Mouse (Mus musculus) MEL (cell line): ENCODE measurements at regions not wholly inside any gene's neighbourhood (a gene's known extent, or its start where the extent isn't known, plus 50 kb on each side); places are given as distances from the start of the nearest gene placed in this dataset.

Experiments
- DNase-seq: peaks from one replicate; pipeline ENCODE4 v3.0.0; 2011; ENCODE audit warnings: low read depth, low spot score
- H3K27ac ChIP-seq: 2 replicates; pipeline ENCODE4 v1.5.1; 2012; ENCODE audit warnings: low read depth, mild to moderate bottlenecking, control low read depth, low read length, moderate library complexity; ENCODE audit not compliant: control insufficient read depth
- H3K27me3 ChIP-seq, 2 experiments: fragments of 150-350 bp in 1 of 2; sonication (generic) in 1 of 2; 2 replicates each; pipeline ENCODE4 v1.6.1; 2012; ENCODE audit warnings: low read length in 2 of 2, mild to moderate bottlenecking in 2 of 2, improper control_type of control experiment in 1 of 2, moderate library complexity in 1 of 2; ENCODE audit not compliant: insufficient read depth in 2 of 2, control insufficient read depth in 1 of 2
- H3K36me3 ChIP-seq, 2 experiments: 2 replicates each; pipeline ENCODE4 v1.6.1; 2012 to 2014; ENCODE audit warnings: low read length in 2 of 2, improper control_type of control experiment in 1 of 2, inconsistent platforms in 1 of 2, mild to moderate bottlenecking in 1 of 2; ENCODE audit not compliant: insufficient read depth in 2 of 2, control insufficient read depth in 1 of 2
- H3K4me1 ChIP-seq, 2 experiments: fragments of 150-350 bp in 1 of 2; sonication (generic) in 1 of 2; 2 replicates each; pipeline ENCODE4 v1.6.1; 2012; ENCODE audit warnings: low read length in 2 of 2, improper control_type of control experiment in 1 of 2, mild to moderate bottlenecking in 1 of 2; ENCODE audit not compliant: insufficient read depth in 2 of 2, control insufficient read depth in 1 of 2
- H3K4me3 ChIP-seq, 2 experiments: fragments of 150-350 bp in 1 of 2; sonication (generic) in 1 of 2; 2 replicates each; pipeline ENCODE4 v1.5.1; 2012; ENCODE audit warnings: low read depth in 2 of 2, low read length in 2 of 2, mild to moderate bottlenecking in 2 of 2, moderate library complexity in 2 of 2, control low read depth in 1 of 2, improper control_type of control experiment in 1 of 2; ENCODE audit not compliant: control insufficient read depth in 1 of 2, insufficient read depth in 1 of 2
- H3K79me2 ChIP-seq: 2 replicates; pipeline ENCODE4 v1.6.1; 2012; ENCODE audit warnings: mild to moderate bottlenecking, low read length, moderate library complexity; ENCODE audit not compliant: control insufficient read depth, poor library complexity, insufficient read depth
- H3K9ac ChIP-seq: 2 replicates; pipeline ENCODE4 v1.6.1; 2012; ENCODE audit warnings: low read depth, mild to moderate bottlenecking, control low read depth, low read length, moderate library complexity; ENCODE audit not compliant: control insufficient read depth, poor library complexity, severe bottlenecking
- H3K9me3 ChIP-seq: fragments of 150-350 bp; sonication (generic); replicated peaks from 2 replicates; pipeline ENCODE4 v1.6.1; 2012; ENCODE audit warnings: mild to moderate bottlenecking, low read length, improper control_type of control experiment, moderate library complexity; ENCODE audit not compliant: insufficient read depth
- CHD1 ChIP-seq: IDR thresholded peaks from 2 replicates; pipeline ENCODE4 v1.6.1; 2012; ENCODE audit warnings: low read depth, mild to moderate bottlenecking, inconsistent platforms, low read length, improper control_type of control experiment
- CHD2 ChIP-seq: IDR thresholded peaks from 2 replicates; pipeline ENCODE4 v1.6.1; 2011; ENCODE audit warnings: low read length, improper control_type of control experiment
- ELF1 ChIP-seq: IDR thresholded peaks from 2 replicates; pipeline ENCODE4 v1.6.1; 2014; ENCODE audit warnings: low read depth, mild to moderate bottlenecking, inconsistent platforms, low read length, improper control_type of control experiment, moderate library complexity
- ETS1 ChIP-seq: IDR thresholded peaks from 2 replicates; pipeline ENCODE4 v1.6.1; 2012; ENCODE audit warnings: low read depth, mild to moderate bottlenecking, inconsistent platforms, low read length, improper control_type of control experiment, moderate library complexity
- HCFC1 ChIP-seq: IDR thresholded peaks from 2 replicates; pipeline ENCODE4 v1.6.1; 2012; ENCODE audit warnings: low read depth, mild to moderate bottlenecking, inconsistent platforms, low read length, improper control_type of control experiment, moderate library complexity
- KAT2A ChIP-seq: conservative IDR thresholded peaks from 2 replicates; pipeline ENCODE4 v1.6.1; 2012; ENCODE audit warnings: low read depth, low read length, improper control_type of control experiment, inconsistent platforms
- MAFK ChIP-seq: IDR thresholded peaks from 2 replicates; pipeline ENCODE4 v1.6.1; 2011; ENCODE audit warnings: low read depth, mild to moderate bottlenecking, low read length, improper control_type of control experiment, borderline replicate concordance
- MAZ ChIP-seq: IDR thresholded peaks from 2 replicates; pipeline ENCODE4 v1.6.1; 2012; ENCODE audit warnings: low read depth, mild to moderate bottlenecking, inconsistent platforms, low read length, improper control_type of control experiment
- MEF2A ChIP-seq: IDR thresholded peaks from 2 replicates; pipeline ENCODE4 v1.6.1; 2014; ENCODE audit warnings: low read depth, mild to moderate bottlenecking, inconsistent platforms, low read length, improper control_type of control experiment; ENCODE audit not compliant: poor library complexity, insufficient replicate concordance, severe bottlenecking; ENCODE audit errors: extremely low read depth
- MXI1 ChIP-seq: IDR thresholded peaks from 2 replicates; pipeline ENCODE4 v1.6.1; 2011; ENCODE audit warnings: mild to moderate bottlenecking, low read depth, low read length, improper control_type of control experiment
- MYC ChIP-seq: IDR thresholded peaks from 2 replicates; pipeline ENCODE4 v1.6.1; 2011; ENCODE audit warnings: low read depth, mild to moderate bottlenecking, low read length, improper control_type of control experiment, moderate library complexity
- NELFE ChIP-seq: IDR thresholded peaks from 2 replicates; pipeline ENCODE4 v1.6.1; 2011; ENCODE audit warnings: low read depth, low read length, improper control_type of control experiment
- NRF1 ChIP-seq: IDR thresholded peaks from 2 replicates; pipeline ENCODE4 v1.6.1; 2014; ENCODE audit warnings: low read depth, mild to moderate bottlenecking, inconsistent platforms, low read length, improper control_type of control experiment, moderate library complexity; ENCODE audit not compliant: poor library complexity, insufficient read depth, severe bottlenecking
- POLR2A ChIP-seq, 2 experiments: IDR thresholded peaks; 2 replicates each; pipeline ENCODE4 v1.6.1; 2011 to 2012; ENCODE audit warnings: low read length in 2 of 2, mild to moderate bottlenecking in 2 of 2, control low read depth in 1 of 2, improper control_type of control experiment in 1 of 2, low read depth in 1 of 2, moderate library complexity in 1 of 2; ENCODE audit not compliant: control insufficient read depth in 1 of 2, insufficient read depth in 1 of 2, poor library complexity in 1 of 2
- POLR2AphosphoS2 ChIP-seq: IDR thresholded peaks from 2 replicates; pipeline ENCODE4 v1.6.1; 2011; ENCODE audit warnings: low read length, improper control_type of control experiment
- POLR2AphosphoS5 ChIP-seq: IDR thresholded peaks from 2 replicates; pipeline ENCODE4 v1.6.1; 2012; ENCODE audit warnings: low read depth, borderline replicate concordance, mild to moderate bottlenecking, inconsistent platforms, low read length, moderate library complexity, mixed read lengths
- RCOR1 ChIP-seq: IDR thresholded peaks from 2 replicates; pipeline ENCODE4 v1.6.1; 2012; ENCODE audit warnings: low read depth, mild to moderate bottlenecking, inconsistent platforms, low read length, improper control_type of control experiment
- TAL1 ChIP-seq: IDR thresholded peaks from 2 replicates; pipeline ENCODE4 v1.6.1; 2012; ENCODE audit warnings: mild to moderate bottlenecking, inconsistent platforms, low read length, moderate library complexity, mixed read lengths
- USF1 ChIP-seq: IDR thresholded peaks from 2 replicates; pipeline ENCODE4 v1.6.1; 2014; ENCODE audit warnings: low read depth, mild to moderate bottlenecking, inconsistent platforms, low read length, improper control_type of control experiment, moderate library complexity
- USF2 ChIP-seq, 2 experiments: IDR thresholded peaks; 2 replicates each; pipeline ENCODE4 v1.6.1; 2011 to 2012; ENCODE audit warnings: improper control_type of control experiment in 2 of 2, low read length in 2 of 2, borderline replicate concordance in 1 of 2, inconsistent platforms in 1 of 2, low read depth in 1 of 2, mild to moderate bottlenecking in 1 of 2; ENCODE audit not compliant: insufficient read depth in 1 of 2
- ZC3H11A ChIP-seq: IDR thresholded peaks from 2 replicates; pipeline ENCODE4 v1.6.1; 2012; ENCODE audit warnings: low read depth, mild to moderate bottlenecking, inconsistent platforms, low read length, improper control_type of control experiment
- ZMIZ1 ChIP-seq: IDR thresholded peaks from 2 replicates; pipeline ENCODE4 v1.6.1; 2012; ENCODE audit warnings: low read depth, mild to moderate bottlenecking, inconsistent platforms, low read length, improper control_type of control experiment, moderate library complexity
- ZNF384 ChIP-seq: IDR thresholded peaks from 2 replicates; pipeline ENCODE4 v1.6.1; 2012; ENCODE audit warnings: low read depth, mild to moderate bottlenecking, inconsistent platforms, low read length, improper control_type of control experiment

- no peaks in the 10 kb centered on the region for H3K79me2 ChIP-seq
- H3K27me3 ChIP-seq = no peaks in the 10 kb centered on the region
- no peaks in the 10 kb centered on the region for H3K4me1 ChIP-seq
- H3K9me3 ChIP-seq = no peaks in the 10 kb centered on the region
- TF ChIP-seq POLR2AphosphoS2 (no peak), HCFC1 (no peak), ZNF384 (no peak), CHD2 (no peak), POLR2AphosphoS5 (no peak), KAT2A (no peak), ETS1 (no peak), ELF1 (no peak), CHD1 (no peak), USF1 (no peak), MEF2A (no peak), NRF1 (no peak), ZC3H11A (no peak), USF2 (IDR thresholded peaks at IDR 0.05; ENCODE audit: borderline replicate concordance in 1 of 2, insufficient read depth in 1 of 2, low read depth in 1 of 2, low read length in 2 of 2) (no peak)
- H3K9ac ChIP-seq = no peak overlapping the region
- no peak for DNase-seq
- H3K36me3 ChIP-seq = no peaks in the 10 kb centered on the region
- no peak overlapping the region for H3K27ac ChIP-seq
- no peak overlapping the region for H3K4me3 ChIP-seq
These were observed 142.0 kb upstream of the Pou1f1 start for GRCm38 (mm10) chr16:65378276-65378675.

DNA sequence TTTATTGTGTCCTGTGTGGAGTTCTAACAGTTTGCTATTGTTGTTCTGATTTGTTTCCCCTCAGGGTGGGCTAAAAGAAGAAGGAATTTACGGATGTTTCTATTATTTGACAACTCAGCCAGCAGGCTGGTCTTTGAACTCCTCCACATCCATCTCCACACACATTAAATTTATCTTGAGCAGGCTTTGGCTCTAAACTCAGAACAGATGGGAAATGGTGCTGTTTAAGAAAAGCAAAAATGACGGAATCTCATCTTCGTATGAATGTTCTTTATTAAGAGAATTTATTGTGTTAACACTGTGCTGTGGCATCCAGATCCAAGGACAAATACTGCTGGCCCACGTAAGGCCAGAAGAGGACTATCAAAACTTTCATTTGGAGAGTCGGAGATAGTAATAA lies 140.4 kb upstream of the Pou1f1 start:
- DNase-seq = no peak
- no peaks in the 10 kb centered on the region for H3K9me3 ChIP-seq
- TF ChIP-seq NELFE = no peak
- TF ChIP-seq RCOR1 = no peak
- TF ChIP-seq MYC = no peak
- no peak for TF ChIP-seq USF1
- no peak for TF ChIP-seq ZMIZ1
- no peak for TF ChIP-seq POLR2AphosphoS2
- no peak for TF ChIP-seq TAL1
- no peak for TF ChIP-seq MXI1
- TF ChIP-seq MAZ = no peak
- TF ChIP-seq ELF1 = no peak
- no peak for TF ChIP-seq POLR2A (IDR thresholded peaks at IDR 0.05; ENCODE audit: control insufficient read depth in 1 of 2, insufficient read depth in 1 of 2, low read depth in 1 of 2, low read length in 2 of 2, poor library complexity in 1 of 2)
- TF ChIP-seq MAFK = no peak
- no peaks in the 10 kb centered on the region for H3K27me3 ChIP-seq
- no peak overlapping the region for H3K9ac ChIP-seq
- no peaks in the 10 kb centered on the region for H3K79me2 ChIP-seq
- no peaks in the 10 kb centered on the region for H3K4me1 ChIP-seq
- no peaks in the 10 kb centered on the region for H3K36me3 ChIP-seq
- H3K27ac ChIP-seq = no peak overlapping the region
- no peak overlapping the region for H3K4me3 ChIP-seq
